Mouse (Mus musculus): ENCODE data around the gene Fads2. TPM values are rescaled to one million over a fixed set of nuclear protein-coding genes. Genes with fewer than 3 reads are reported as not detected.
"Not testable (repeated sequence)": the region's sequence is repeated elsewhere in the genome, so short reads cannot be mapped to it uniquely, and the experiment has no call there.

Gene Fads2
- total RNA-seq (2021): 10 to 100 TPM; 11.3 to 14.4 TPM

- intact Hi-C loops (cut with DNase I): loop anchor here (2.0 to 5.0 kb wide), 2 partner anchors 59 to 81 kb away; partner anchors contain the start of genes Fads1 and Fads3
- DNase-seq: peak; percentile 91 to 92
These were observed at the start of gene Fads2 for GRCm38 (mm10) chr19:10101341-10102053. TSS of gene Fads2 (minus strand) at chr19:10101746.

DNA sequence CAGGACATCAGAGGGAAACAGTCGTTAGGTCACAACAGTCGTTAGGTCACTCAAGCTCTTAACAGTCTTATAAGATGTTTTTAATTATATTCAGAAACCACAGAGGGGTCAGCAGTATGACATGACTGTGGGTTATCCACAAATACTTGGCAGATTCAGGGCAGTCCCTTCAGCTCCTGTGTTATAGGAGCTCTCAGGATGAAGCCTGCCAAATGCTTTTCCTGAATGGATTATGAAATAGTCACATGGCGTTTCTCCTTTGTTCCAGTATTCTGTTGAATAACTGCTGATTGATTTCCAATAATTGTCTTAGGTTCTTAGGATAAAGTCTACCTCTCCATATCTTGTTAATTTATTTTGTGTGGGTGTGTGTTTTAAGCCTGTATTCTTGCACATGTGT lies 47.6 kb upstream of the Fads2 start:
- DNase-seq: no peak
- intact Hi-C loops (cut with DNase I): no loop called here

DNA sequence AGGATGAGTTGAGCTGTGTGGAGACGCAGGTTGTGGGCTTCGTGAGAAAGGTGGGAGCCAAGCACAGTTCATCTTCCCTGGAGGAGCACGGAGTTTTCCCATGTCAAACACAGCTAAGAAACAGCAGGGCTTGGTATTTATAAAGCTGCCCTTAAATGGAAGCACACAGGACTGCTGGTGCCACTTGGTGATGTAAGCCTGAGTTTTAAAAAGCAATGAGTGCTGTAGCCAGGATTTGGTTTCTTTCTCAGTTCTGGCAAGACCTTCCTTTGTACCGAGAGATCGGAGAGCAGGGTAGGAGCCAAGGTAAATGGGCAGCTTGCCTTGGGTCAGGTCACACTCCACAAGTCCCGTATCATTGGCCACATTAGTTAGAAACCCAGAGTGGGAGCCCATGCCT lies 47.0 kb upstream of the Fads2 start:
- intact Hi-C loops (cut with DNase I): no loop called here
- peak; percentile 13 to 25 for DNase-seq

DNA sequence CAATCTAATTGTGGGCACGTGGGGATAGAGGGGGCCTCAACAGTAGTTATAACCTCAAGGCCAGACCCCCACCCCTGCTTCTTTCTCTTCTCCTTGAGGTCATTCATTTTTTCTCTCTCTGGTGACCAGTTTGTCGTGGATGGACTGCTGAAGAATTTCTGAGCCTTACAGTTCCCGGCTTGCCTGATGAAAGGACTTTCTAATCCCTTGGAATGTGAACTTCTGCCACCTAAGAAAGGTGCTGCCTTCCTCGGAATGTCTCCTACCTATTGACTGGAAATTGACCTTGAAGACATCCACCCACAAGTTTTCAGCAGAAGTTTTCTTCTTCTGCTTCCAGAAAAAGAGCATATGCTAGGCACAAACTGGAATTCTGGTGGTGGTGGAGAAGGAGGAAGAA lies 42.9 kb upstream of the Fads2 start:
- DNase-seq: no peak
- intact Hi-C loops (cut with DNase I): no loop called here

GRCm38 (mm10) chr19:10143667-10144066 lies 42.1 kb upstream of the Fads2 start:
- DNase-seq: no peak
- intact Hi-C loops (cut with DNase I): no loop called here

DNA sequence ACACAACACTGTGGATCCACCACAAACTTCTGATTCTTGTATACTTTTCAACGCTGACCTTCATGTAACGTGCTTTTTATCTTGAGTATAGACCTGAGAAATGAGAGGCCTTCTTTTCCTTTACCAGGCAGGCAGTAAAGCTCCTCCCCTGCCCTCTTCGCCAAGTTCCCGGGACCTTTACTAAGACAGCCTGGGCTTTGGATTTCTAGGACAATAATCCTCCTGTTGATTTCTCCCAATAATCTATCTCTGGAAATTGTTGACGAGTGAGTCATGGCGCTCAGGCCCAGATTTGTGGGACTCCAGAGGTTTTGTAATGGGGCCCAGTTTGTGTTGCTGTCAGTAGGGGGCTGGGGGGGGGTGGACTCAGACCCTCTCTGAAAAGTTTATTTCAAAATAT lies 38.2 kb upstream of the Fads2 start:
- intact Hi-C loops (cut with DNase I): no loop called here
- no peak for DNase-seq

GRCm38 (mm10) chr19:10137423-10137822 lies 35.9 kb upstream of the Fads2 start:
- intact Hi-C loops (cut with DNase I): no loop called here

GRCm38 (mm10) chr19:10134692-10135091 lies 33.1 kb upstream of the Fads2 start:
- intact Hi-C loops (cut with DNase I): no loop called here
- peak; percentile 86 to 87 for DNase-seq

More at GRCm38 (mm10) chr19:10137423-10137822, 35.9 kb upstream of the Fads2 start:
- DNase-seq: peak; percentile 24 to 37

DNA sequence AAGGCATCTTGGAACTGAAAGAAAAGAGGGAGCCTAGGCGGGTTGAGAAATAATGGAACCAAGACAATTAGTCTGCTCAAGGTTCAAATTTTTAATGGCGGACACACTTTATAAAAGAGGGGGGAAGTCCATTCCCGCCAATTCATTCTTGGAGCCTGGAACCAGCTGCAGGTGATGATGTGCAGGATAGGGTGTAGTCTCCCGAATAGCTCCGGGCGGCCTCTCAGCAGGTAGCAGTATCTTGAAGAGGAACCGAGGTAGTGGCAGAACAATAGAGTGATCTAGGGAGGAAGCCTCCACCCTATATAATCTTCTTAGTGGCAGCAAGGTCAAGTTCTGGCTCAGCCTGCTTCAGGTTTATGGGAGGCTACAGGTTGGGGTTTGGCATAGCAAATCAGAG lies 28.0 kb upstream of the Fads2 start:
- DNase-seq; intact Hi-C loops (cut with DNase I): not testable (repeated sequence)

DNA sequence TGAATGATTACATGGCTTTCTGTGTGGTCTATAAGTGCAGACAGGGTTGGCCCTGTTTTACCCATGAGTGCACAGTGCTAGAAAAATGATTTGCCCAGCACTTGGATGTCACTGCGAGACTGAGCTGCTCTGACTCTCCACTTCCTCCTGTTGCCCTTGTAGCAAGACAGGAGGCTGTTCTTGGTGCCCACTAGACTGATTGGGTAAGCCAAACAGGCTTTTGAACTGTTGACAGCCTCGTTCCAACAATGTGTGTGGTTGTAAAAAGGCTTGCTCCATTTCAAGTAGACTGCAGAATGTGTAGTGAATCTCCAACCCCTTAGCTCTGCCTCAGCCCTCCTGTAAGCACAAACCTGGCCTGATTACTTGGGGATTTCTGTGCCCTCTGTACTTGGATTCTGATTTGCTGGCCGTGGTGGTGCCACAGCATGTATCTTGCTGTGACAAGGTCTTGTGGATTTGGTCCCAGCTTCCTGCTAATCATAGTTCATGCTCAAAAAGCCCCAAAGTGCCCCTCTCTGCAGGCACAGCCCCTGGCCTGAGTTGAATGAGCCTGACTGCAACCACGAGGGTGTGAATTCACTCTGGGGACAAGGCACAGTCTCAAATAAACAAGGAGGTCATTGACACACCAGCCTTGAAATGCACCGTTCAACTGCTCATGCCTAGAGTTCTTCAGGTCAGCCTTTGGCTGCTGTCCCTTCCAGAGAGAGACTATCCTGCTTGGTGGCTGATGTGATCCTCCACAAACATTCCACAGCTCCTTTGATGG lies 25.1 kb upstream of the Fads2 start:
- DNase-seq: no peak
- intact Hi-C loops (cut with DNase I): no loop called here

DNA sequence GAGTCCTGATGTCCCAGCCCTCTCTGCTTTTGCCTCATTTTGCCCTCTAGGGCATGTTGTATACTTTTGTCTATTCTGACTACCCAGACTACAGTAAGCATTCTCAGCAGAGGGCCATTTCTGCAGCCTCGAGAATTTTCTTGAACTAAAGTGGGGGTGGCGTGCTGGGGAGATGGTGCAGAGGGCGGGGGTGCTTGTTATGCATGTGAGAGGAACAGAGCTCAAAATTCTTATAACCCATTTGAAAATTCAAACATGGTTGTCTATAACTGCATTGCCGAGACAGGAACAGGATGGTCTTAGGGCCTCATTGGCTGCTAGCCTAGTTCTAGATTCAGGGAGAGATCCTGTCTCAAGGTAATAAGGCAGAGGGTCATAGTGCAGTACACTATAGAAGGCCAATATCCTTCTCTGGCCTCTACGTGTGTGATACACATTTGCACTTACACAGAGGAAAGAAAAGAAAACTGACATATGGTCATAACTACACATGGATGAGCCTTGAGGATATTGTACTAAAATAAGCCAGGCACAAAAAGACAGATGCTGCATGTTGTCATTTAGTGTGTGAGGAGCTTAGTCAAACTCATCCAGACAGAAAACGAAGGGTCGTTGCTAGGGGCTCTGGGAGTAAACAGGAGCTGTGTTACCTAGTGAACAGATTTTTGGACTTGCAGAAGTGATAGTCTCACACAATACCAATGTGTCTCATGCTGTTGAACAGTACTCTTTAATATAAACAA lies 22.5 kb upstream of the Fads2 start:
- intact Hi-C loops (cut with DNase I): no loop called here
- DNase-seq: no peak

- intact Hi-C loops (cut with DNase I): no loop called here
- DNase-seq: no peak
These were observed 20.6 kb upstream of the Fads2 start for GRCm38 (mm10) chr19:10122021-10122631.

- DNase-seq: no peak
- intact Hi-C loops (cut with DNase I): no loop called here
These were observed 15.1 kb upstream of the Fads2 start for GRCm38 (mm10) chr19:10116641-10117040.

GRCm38 (mm10) chr19:10115373-10116158 lies 14.0 kb upstream of the Fads2 start:
- DNase-seq: no peak
- intact Hi-C loops (cut with DNase I): no loop called here

GRCm38 (mm10) chr19:10112956-10113355 lies 11.4 kb upstream of the Fads2 start:
- intact Hi-C loops (cut with DNase I): no loop called here
- DNase-seq: no peak

DNA sequence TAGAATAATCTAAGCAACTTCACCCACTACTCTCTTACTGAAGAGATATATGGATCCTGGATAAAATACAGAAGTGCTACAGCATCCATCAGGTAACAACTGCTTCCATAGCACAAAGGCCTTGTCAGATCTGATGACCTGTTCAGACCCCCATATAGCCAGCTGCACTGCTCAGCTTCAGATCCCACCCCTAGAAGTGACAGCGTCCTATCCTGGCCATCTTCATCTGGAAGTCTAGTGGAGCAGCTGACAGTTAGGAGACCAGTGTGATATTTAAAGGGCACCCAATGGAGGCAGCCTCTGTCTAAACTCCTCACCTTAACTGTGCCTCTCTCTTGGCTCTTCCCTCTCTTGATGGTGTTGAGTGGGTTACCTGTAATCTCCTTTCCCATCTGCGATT lies 7.1 kb upstream of the Fads2 start:
- intact Hi-C loops (cut with DNase I): no loop called here
- DNase-seq: no peak

GRCm38 (mm10) chr19:10108129-10108528 lies 6.6 kb upstream of the Fads2 start:
- intact Hi-C loops (cut with DNase I): no loop called here
- no peak for DNase-seq

- intact Hi-C loops (cut with DNase I): no loop called here
These were observed 5.6 kb upstream of the Fads2 start for GRCm38 (mm10) chr19:10107051-10107611.

GRCm38 (mm10) chr19:10106634-10107033 lies 5.1 kb upstream of the Fads2 start:
- intact Hi-C loops (cut with DNase I): no loop called here
- no peak for DNase-seq

More at GRCm38 (mm10) chr19:10107051-10107611, 5.6 kb upstream of the Fads2 start:
- no peak for DNase-seq

- intact Hi-C loops (cut with DNase I): no loop called here
- DNase-seq: no peak
These were observed 3.5 kb upstream of the Fads2 start for GRCm38 (mm10) chr19:10105034-10105493.

Measured in heart, postnatal 10 days (tissue).